Mouse (Mus musculus) inflammation-experienced regulatory T-cells, adult 6 months (primary cell): Measurements from ENCODE around the gene 4931440F15Rik. TPM values are rescaled to one million over a fixed set of nuclear protein-coding genes. Genes with fewer than 3 reads are reported as not detected.
"Not testable (repeated sequence)": the region's sequence is repeated elsewhere in the genome, so short reads cannot be mapped to it uniquely, and the experiment has no call there.

ENCODE experiments used
- ATAC-seq: one replicate; pipeline ENCODE4 v1.8.0; 2017
- polyA plus RNA-seq, 3 experiments: library from polyadenylated mRNA; unstranded; fragments of 100-300 nt; shearing (Covaris generic); gene quantifications; one replicate each; pipeline ENCODE4 v1.2.1; 2017

Gene 4931440F15Rik
- under 1 TPM in 1 of 3 experiments, not detected in 2; 0.23 TPM for polyA plus RNA-seq

- ATAC-seq, result not testable (repeated sequence)
Observed at GRCm38 (mm10) chr11:29825271-29825718, at the start of gene 4931440F15Rik. TSS of gene 4931440F15Rik (minus strand) at chr11:29825668.

DNA sequence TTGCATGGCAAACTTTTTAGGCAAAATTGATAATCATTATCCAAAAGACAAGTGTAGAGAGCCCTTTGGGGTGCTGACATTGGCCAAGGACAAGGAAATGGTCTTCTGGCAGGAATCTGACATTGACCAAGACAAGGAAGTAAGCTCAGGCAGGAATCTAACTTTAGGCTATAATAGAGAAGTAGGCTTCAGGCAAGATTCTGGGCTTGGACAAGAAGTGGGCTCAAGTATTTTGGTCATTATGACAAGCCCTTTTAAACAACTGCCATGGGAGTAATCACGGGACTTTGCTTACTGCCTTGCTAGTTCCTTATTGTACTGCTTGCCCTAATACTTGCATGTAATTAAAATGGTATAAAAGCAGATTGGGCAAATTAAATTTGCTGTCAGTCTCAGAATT is 49.3 kb upstream of the 4931440F15Rik start:
- ATAC-seq, result not testable (repeated sequence)

GRCm38 (mm10) chr11:29870174-29870573 is 44.7 kb upstream of the 4931440F15Rik start:
- ATAC-seq, result no peak

DNA sequence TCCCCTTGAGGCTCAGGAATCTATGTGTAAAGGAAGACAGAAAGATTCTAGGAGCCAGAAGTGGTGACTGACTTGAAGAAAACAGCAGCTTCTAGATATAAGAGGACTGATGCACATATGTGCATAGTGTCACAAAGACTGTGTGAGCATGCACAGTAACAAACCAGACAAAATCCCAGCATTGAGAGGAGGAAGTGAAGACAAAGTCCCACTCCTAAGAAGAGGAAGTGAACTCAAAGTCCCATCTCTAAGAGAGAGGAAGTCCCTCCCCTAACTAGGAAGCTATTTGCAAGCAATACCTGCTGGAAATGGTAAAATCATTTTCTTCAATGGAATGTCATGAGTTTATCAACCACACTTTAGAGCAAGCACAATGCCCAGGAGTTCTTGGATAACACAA is 38.8 kb upstream of the 4931440F15Rik start:
- ATAC-seq, result no peak

DNA sequence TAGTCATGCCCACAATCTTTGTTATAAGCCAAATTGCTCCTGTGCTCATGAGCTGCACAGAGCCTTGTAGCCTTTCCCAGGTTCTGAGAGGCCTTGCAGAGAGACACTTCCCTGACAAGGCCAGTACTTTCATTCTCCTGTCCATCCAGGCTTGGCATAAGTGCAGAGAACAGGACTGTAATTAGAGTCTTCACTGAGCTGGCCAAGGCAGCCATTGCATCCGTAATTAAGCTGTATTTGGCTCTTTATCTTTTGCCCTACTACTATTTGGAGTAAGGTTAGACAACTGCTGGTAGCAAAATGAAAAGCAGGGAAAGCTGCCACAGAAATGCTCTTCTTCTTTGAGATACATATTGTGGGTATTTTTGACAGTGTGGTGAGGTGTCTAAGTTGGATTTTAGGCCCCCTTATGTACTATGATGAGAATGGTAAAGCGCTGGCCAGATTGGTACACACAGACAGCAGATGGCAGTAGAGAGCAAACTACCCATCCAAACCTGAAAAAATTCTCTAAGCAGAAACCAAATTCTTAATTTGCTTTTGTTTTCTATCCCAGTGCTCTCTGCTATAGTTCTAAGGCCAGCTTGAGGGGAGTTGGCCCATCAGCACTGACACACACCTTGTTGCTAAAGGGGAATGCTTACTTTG is 36.4 kb upstream of the 4931440F15Rik start:
- ATAC-seq, result no peak

DNA sequence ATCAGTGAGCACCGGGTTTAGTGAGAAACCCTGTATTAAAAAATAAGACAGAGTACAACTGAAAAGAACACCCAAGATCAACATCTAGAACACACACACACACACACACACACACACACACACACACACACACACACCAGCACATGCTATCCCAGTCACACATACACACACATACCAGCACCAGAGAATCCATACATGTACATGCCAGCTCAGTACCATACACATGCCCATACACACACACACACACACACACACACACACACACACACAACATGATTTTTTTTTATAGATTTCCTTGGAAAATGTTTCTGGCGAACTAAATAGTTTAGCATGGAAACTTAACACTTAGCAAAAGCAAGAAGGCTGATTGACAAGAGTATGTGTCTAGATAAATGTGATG is 35.6 kb upstream of the 4931440F15Rik start:
- ATAC-seq, result no peak

DNA sequence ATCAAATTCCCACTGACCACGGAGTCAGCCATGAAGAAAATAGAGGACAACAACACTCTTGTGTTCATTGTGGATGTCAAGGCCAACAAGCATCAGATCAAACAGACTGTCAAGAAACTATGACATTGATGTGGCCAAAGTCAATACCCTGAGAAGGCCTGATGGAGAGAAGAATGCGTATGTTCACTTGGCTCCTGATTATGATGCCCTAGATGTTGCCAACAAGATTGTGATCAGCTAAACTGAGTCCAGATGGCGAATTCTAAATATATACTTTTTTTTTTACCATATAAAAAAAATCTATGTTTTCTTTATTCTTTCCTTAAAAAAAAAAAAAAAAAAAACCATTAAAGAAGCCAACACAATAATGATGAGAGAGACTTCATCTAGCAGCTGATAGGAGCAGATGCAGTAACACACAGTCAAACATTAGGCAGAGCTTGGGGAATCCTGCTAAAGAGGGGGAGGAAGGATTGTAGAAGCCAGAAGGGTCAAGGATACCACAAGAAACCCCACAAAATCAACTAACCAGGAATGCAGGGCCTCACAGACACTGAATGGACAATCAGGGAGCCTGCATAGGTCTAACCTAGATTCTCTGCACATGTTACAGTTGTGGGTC is 15.2 kb upstream of the 4931440F15Rik start:
- ATAC-seq, result no peak

DNA sequence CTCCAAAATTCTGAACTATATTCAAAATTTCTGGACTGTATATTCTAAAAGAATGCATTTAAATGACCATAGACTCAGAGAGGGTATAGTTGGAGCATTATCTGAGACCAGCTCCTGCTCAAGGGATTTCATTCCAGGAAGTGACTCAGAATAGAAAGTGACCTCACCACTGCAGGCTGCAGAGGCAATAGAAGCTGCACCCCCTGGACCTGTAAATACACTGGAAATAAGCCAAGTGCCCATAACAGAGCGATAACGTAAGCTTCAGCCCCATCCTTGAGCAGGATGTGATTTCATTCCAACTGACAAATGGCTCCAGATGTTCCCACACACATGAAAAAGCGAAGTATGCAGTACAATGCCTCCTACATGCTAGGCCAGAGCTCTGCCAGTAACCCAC is 14.3 kb upstream of the 4931440F15Rik start:
- ATAC-seq, result no peak

GRCm38 (mm10) chr11:29837066-29837465 is 11.6 kb upstream of the 4931440F15Rik start:
- no peak for ATAC-seq

- no peak for ATAC-seq
Observed at GRCm38 (mm10) chr11:29827729-29828128, 2.3 kb upstream of the 4931440F15Rik start.

DNA sequence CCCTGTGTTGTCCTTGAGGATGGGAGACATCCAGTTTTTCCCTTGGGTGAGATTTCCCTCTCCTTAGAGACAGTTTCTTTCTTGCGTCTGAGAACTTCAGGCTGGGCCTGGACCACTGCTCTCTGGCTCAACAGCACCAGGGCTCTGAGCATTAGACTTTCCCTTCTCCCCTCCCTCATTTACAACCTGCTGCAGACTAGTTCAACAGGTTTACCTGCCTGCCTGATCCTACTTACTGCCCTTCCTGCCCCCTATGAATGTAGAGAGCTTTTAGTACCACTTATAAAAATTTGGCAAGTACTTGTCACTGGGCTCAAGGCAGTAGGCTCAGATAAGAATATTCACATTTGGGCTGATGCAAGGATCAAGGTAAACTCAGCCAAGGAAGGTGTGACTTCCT is 533 bp upstream of the 4931440F15Rik start:
- no peak for ATAC-seq

DNA sequence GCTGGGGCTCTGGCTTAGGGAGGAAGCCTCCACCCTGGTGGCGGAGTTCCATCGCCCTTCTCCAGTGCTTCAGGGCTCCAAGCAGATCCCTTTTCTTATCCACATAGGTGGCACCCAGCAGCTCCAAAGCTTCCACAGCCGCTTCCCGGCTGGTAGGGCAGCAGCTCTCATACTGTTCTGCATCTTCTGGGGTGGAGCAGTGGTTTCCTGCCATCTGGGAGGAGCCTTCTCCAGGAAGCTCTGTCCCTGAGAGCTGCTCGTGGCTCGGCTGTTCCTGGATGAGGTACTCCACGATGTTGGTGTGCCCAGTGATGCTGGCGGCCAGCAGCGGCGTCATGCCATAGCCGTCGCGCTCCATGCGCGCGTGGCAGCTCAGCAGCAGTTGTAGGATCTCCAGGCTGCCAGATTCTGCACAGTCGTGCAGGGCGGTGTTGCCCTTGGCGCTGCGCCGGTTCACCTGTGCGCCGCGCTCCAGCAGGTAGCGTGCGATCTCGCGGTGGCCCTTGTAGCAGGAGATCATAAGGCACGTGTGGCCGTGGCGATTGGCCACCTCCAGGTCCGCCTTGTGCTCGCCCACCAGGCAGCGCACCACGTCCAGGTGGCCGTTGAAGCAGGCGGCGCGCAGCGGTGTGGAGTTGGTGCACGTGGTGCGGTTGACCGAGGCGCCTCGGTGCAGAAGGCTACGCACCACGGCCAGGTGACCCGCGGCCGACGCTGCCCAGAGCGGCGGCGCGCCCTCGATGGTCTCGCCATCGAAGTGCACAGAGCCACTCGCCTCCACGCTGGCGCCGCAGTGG is 796 bp downstream of the 4931440F15Rik start:
- ATAC-seq, result not testable (repeated sequence)

DNA sequence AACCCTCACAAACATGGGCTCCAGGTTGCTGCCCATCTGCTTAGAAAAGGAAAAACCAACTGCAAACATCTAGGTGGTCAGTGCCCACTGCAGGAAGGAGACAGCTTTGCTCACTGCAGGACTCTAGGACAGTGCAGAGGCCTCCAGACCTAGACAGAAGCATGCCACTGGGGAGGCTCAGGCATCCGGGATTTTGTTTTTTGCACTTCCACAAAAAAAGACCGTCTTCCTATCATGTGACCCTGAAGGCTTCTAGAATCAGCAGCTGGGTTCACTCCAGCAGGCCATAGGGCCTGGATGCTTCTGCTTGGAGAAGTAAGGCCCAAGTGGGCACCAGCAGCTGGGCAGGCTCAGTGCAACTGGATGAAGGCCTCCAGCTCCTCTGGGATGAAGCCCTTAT is 2.3 kb downstream of the 4931440F15Rik start:
- no peak for ATAC-seq

DNA sequence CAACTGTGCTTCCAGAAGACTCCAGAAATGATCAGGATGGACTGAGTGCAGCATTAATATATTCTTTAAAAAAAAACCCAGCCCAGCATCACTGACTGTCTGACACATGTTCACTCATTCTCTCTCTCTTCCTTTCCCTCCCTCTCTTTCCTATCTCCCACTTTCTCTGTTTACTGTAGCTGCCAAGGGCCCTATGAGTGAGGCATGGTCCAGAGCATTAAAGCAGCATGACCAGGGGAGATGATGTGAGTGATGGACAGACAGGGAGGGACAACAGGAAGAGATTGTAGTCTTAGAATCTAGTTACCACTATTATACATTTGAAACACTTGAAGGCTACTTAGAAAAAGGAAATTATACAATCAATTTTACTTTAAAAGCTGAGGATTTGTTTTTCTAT is 9.8 kb downstream of the 4931440F15Rik start:
- ATAC-seq, result no peak

DNA sequence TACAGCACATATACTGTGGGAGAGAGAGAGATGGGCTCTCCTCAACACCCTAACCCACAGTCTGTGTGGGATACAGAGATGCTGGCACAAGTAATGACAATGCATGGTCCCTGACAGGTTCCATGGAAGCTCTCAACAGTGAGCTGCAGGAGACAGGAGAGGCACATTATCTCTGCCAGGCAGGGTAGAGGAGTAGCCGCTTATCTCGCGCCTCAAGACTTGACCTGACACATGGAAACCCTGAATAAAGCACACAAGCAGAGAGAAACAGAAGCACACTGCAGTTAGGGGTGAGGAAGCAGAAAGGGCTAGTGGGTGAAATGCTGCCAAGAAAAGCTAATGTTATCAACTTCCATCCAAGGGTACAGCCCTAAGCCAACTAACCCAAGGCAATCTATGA is 10.2 kb downstream of the 4931440F15Rik start:
- ATAC-seq, result no peak

DNA sequence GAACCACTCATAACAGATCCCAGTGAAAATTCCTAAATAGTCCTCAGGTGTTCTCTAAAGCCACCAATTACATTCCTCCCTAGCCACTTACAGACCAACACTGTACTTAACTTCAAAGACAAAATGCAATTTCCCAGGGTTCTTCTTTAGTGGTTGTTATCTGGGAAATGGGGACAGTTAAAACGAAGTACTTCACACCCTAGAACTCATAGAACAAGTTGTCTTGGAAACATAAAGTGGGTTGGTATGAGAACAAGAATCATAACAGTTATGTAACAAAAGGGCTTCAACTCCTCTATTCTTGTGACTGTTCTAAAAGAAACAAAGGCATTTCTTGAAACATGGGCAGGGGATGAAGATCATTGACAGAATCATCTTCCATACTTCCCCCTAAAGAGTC is 12.2 kb downstream of the 4931440F15Rik start:
- no peak for ATAC-seq

GRCm38 (mm10) chr11:29812475-29812874 is 13.0 kb downstream of the 4931440F15Rik start:
- no peak for ATAC-seq

DNA sequence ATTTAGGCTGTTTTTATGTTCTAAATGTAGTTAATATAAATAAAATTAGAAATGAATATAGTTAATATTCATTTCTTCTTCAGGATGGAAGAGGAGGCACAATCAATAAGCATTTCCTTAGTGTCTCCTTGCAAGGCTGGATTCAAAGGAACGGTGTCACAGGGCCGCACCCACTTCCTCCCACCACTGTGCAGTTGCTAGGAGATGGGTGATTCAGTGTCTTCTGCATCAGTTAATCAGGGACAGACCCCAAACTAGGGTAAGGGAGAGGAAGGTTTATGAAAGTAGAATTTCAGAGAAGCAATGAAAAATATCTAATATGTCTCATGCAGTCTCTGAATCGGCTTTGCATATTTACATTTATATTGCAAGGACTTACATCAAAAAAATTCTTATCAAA is 15.1 kb downstream of the 4931440F15Rik start:
- peak; percentile 77 for ATAC-seq

GRCm38 (mm10) chr11:29808981-29809589 is 16.4 kb downstream of the 4931440F15Rik start:
- ATAC-seq, result no peak

DNA sequence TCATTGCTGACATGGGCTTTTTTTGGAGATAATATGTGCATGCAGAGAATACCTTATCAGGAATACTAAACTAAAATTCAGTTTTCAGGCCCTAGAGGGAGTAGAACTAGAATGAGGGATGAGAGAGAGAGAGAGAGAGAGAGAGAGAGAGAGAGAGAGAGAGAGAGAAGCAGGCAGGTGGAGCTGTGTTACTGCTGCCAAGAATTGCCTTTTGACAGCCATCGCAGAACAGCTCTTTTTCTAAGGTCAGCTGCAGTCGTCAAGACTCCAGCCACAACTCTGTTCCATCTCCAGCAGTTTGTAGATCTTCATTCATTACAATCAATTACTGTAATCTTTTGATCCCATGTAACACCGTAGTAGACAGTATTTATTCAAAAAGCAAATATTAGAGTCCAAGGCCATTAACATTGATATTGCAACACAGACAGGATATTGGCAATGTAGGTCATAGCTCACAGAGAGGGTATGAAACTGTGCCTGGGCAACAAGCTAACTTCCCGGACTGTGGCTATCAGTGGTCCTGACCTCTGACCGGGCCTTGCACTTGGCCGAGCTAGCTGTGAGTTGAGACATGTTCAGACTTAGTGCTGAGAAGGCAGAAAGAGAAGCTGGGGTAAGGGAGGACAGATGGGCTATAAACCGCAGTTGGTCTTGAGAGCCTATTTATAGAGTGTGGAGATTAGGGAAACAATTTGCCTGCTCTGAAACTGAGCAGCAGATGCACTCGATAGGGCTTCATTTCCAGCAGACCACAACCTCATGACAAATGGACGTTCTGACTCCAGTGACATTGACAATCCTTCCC is 17.1 kb downstream of the 4931440F15Rik start:
- ATAC-seq, result no peak

GRCm38 (mm10) chr11:29807325-29807724 is 18.1 kb downstream of the 4931440F15Rik start:
- ATAC-seq, result no peak
